Mouse (Mus musculus) inflammation-experienced regulatory T-cells, adult 6 months (primary cell): Measurements from ENCODE around the gene Zxdc. TPM values are rescaled to one million over a fixed set of nuclear protein-coding genes. Genes with fewer than 3 reads are reported as not detected.

Source experiments
- ATAC-seq: one replicate; pipeline ENCODE4 v1.8.0; 2017
- polyA plus RNA-seq, 3 experiments: library from polyadenylated mRNA; unstranded; fragments of 100-300 nt; shearing (Covaris generic); gene quantifications; one replicate each; pipeline ENCODE4 v1.2.1; 2017

Zxdc gene
- polyA plus RNA-seq, 3 experiments from 2014 or later = 4.5 to 9.6 (median 7.7) TPM

DNA sequence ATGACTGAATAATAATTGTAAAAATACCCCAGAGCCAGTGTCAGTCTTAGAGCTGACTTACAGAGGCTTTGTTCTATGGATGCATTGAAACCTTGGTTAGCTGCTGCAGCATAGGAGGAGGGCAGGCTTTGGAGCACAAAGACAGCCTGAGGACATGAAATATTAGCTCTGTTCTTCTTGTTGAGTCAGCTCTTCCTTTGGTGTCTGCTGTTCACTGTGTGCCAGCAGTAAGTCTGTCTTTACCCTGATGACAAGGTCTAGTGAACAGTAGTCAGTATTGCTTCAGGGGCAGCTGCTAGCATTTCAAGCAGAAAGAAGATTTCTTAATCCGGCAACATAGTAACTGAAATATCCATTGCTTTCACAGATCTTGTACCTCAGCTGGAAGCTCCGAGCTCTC is 12.2 kb downstream of the Zxdc start:
- no peak for ATAC-seq

GRCm38 (mm10) chr6:90390629-90391028 is 21.3 kb downstream of the Zxdc start:
- no peak for ATAC-seq

DNA sequence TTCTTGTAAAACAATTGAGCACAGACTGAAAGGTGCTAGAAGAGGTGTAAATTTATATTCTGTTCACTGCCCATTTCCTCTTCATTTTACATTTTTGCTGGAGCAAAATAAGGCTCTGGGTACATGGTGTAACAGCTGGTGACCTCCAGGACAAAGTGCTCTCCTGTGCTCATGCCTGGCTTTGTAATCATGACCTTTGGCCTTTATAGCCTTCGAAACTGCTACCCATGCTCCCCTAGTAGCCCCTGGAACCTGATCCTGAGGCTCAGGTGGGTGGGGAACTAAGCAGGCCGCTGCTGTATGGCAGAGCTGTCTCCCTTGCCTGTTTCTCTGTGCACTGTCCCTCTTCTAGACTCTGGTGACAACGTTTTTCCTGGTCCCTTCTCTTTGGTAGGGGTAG is 24.7 kb downstream of the Zxdc start:
- no peak for ATAC-seq

- ATAC-seq = no peak
These were observed 26.5 kb downstream of the Zxdc start for GRCm38 (mm10) chr6:90395751-90396150.

- ATAC-seq = no peak
These were observed 28.0 kb downstream of the Zxdc start for GRCm38 (mm10) chr6:90397291-90397690.

GRCm38 (mm10) chr6:90408632-90409031 is 39.3 kb downstream of the Zxdc start:
- ATAC-seq = no peak

DNA sequence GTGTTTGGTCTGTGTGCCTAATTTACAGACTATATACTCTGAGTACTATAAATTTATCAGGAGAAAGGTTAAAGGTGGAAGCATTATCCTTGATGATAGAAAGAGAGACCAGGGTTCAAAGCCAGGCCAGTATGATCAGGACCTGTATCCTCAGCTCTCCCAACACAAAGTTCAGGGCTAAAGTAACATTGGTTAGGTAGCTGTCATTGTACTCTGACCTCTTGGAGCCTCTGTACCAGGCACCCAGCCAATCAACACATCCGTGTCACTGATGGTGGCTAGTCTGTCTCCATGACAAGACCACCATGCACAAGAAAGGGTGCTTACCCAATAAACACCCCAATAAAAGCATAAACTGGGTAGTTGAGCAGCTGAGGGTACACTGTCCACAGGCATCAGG is 41.7 kb downstream of the Zxdc start:
- no peak for ATAC-seq

GRCm38 (mm10) chr6:90411926-90412325 is 42.6 kb downstream of the Zxdc start:
- no peak for ATAC-seq

DNA sequence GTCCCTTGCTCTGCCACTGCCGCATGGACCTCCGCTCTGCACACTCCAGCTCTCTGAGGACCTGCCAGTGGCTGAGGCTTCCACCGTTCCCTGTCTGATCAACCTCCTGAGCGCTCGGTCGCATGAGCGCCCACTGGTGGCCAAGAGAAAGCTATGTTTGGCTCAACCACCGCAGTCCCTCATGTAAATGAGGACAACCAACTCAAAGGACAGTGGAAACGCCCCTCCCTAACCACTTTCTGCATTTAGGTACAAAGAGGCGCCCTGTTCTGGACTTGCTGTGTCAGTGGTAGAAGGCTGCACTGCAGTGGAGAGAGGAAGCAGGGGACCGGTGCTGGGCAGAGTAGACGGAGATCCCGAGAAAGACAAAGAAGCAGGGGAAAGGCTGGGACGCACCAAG is 53.3 kb downstream of the Zxdc start:
- peak; percentile 77 for ATAC-seq

DNA sequence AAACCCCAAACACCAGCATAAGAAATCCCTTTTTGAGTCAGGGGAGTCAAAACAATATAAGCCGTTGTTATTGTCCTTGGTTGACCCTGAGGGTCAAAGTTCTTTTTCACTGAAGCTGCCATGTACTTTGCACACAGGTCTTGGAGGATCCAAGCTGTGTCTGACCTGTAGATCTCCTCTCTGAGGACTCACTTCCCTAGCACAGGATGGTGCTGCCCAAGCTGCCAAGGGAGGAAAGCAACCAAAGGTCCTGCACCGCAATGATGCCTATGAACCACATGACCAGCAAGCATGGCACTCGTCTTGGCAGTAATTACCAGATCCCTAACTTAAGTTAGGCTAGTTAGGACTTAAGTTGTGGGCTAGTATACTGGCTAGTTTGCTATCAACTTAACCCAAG is 56.1 kb downstream of the Zxdc start:
- no peak for ATAC-seq

DNA sequence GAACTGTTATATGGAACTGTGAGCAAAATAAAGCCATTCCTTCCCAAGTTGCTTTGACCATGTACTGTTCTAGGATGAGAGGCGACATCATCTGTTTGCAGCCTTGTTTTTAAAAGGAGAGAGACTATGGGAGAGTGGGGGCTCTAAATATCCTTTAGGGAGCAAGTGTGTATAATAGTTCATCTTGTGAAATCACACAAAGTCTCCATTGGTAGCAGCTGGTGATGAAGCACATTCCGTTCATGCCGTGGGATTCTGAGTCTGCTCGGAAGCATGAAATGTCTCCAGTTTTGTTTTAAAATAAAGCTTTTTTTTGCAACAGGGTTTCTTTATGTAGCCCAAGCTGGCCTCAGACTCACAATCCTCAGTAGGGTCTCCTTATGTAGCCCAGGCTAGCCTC is 56.7 kb downstream of the Zxdc start:
- ATAC-seq = no peak

DNA sequence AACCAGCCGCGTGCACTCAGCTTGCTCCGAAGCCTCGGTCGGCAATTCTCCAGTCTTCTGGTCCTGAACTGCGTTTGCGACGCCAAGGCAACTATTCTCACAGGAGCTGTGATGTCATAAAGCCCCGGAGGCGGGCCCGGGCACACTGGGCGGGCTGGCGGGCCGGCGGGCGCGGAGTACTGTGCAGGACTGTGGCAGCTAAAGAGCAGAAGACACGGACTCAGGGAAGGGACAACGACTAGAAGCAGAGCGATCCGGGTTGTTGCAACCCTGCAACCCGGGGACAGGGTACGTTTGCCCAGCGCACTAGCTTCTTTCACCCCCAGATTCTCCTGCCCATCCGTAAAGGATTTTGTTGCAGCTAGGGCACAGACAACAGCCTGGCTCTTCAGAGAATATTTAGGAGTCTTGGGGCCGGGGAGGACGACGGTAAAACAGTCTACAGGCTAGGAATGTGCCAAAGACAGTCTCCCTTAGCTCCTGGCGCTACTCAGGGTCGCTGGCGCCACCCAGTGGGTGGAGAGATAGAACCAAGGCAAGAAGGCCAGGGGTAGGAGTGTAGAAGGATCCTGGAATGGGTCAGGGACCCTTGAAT is 59.2 kb downstream of the Zxdc start, which contains the start of gene Cfap100:
Gene Cfap100, minus strand, starts transcription at position 418 of the 595 bp plus-strand sequence.
- no peak for ATAC-seq

- ATAC-seq = no peak
These were observed 60.6 kb downstream of the Zxdc start for GRCm38 (mm10) chr6:90429911-90430310.

DNA sequence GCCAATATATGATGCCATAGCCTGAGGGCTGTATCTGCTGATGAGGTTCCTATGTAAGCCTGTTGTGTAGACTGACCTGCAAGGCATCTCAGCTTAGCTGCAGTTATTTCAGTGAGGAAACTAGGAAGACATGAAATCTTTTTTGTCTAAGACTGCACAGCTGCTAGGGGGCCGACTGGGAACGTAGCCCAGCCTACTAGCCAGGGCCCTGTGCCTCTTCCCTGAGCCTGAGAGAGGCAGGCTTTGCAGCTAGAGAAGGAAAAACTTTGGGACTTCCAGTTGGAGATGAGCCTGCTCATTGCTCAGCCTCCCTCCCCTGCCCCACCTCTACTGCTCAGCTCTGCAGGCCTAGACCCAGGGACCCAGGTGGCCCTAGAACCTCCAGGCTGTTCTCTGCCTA is 62.2 kb downstream of the Zxdc start:
- ATAC-seq = no peak

DNA sequence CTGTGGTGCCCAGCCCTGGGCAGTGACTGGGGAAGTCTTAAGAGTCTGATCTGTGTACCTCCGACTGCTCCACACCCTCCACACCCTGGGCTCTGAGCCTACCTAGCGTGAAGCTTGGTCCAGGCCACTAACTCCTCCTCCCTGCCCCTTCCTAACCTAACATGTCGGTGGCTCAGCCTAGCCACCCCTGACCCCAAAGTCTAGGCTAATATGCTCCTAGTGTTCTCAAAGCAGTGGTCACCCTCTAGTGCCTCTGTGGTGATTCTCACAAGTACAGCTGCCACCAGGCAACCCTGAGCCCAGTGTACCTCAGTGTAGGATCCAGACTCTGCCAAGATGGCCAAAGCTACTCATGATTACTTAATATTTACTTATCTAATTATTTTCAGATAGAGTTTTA is 65.4 kb downstream of the Zxdc start:
- ATAC-seq = no peak

- ATAC-seq = no peak
These were observed 65.9 kb downstream of the Zxdc start for GRCm38 (mm10) chr6:90435195-90435618.

DNA sequence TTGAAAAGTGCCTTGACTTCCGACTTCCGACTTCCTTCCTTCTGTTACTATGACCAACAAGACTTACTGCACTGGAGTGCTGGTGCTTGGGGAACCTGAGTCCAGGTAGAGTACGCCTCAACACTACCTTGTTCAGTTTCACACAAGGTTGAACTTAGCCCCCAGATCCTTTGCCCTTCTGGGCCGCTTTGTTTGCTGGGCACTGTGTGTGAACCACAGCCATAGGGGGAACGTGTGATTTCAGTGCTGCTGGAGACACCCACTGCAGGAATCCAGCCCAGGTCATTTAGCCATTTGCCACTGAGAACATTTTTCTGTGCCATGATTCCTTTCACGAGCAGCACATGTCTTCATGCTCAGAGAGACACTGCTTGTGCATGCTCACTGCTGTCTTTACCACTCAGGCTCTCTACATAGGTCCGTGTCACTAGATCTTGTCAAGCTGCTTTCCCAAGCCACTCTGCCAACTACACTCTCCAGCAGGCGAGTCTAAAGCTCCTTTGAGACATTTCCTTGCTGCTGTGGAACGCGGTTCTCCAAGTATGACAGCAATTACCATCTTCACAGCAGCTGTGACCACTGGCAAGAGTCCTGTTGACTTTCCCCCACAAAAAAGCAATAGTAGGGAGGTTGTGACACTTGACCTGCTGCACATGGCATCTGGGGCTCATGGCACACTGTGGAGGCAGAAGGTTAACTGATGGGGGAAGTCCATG is 67.1 kb downstream of the Zxdc start:
- no peak for ATAC-seq

- no peak for ATAC-seq
These were observed 67.7 kb downstream of the Zxdc start for GRCm38 (mm10) chr6:90437041-90437440.

- ATAC-seq = no peak
These were observed 77.6 kb downstream of the Zxdc start for GRCm38 (mm10) chr6:90446883-90447282.

DNA sequence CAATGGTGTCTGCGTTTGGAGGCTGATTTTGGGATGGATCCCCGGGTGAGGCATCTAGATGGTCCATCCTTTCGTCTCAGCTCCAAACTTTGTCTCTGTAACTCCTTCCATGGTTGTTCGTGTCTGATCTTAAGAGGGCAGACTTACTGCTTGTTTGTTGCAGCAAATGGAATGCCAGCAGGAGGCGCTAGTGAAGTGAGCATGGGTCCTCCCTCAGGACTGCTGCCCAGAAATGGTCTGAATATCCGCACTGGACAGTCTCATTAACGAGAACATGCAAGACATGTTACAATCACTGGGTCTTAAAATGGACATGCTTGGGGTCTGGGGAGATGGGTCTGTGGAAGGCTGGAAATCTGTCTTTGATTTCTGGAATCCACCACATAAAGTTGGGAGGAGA is 80.9 kb downstream of the Zxdc start:
- no peak for ATAC-seq

DNA sequence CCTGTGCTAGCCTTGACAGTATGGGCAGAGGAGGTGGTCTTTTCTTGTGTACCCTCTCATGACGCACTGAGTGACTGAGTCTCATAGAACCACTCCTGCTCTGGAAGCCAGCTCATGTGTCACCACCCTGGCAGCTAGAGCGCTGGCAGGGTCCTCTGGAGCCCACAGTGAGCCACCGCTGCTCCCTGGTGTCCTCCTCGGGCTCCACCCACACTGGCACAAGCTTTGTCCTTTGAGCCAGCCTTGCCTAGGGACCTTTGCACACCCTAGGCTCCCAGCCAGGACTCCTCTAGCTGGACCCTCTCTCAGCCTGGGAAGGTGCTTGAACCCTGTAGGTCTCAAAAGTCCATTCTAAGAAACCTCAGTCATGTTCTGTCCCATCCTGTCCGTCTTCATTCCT is 81.4 kb downstream of the Zxdc start:
- no peak for ATAC-seq

DNA sequence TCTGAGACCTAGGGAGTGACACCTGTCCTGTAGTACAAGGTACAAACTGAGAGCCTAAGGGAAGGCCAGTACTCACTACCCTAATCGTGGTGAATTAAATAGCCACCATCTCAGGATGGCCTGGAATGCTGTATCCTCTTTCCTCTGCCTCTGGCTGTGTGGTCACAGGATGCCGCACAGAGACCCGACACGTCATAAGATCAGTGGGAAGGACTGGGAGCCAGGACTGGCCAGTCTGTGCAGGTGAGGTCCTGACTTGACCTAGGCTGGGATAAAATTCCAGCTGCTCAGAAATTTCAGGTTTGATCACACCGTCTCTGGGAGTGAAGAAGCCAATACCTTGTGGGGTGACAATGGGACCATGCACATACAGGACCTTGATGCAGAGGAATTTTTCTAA is 82.2 kb downstream of the Zxdc start:
- no peak for ATAC-seq

GRCm38 (mm10) chr6:90452603-90453002 is 83.3 kb downstream of the Zxdc start:
- no peak for ATAC-seq
